Mouse (Mus musculus): Measurements from ENCODE around the gene Mrpl45.
"Not testable (repeated sequence)": the region's sequence is repeated elsewhere in the genome, so short reads cannot be mapped to it uniquely, and the experiment has no call there.

Mrpl45 gene

GRCm38 (mm10) chr11:97315504-97316503 lies at the start of gene Mrpl45:
TSS of gene Mrpl45 (plus strand) at chr11:97315716.
- DNase-seq (ENCODE audit: low spot score in 2 of 2) = peak; percentile 97 to 100

GRCm38 (mm10) chr11:97266544-97266943 lies 49.0 kb upstream of the Mrpl45 start:
- DNase-seq (ENCODE audit: low spot score in 2 of 2) = not testable (repeated sequence)

GRCm38 (mm10) chr11:97270004-97270403 lies 45.5 kb upstream of the Mrpl45 start:
- not testable (repeated sequence) for DNase-seq (ENCODE audit: low spot score in 2 of 2)

- no peak for DNase-seq (ENCODE audit: low spot score in 2 of 2)
Observed at GRCm38 (mm10) chr11:97272835-97273234, 42.7 kb upstream of the Mrpl45 start.

- DNase-seq (ENCODE audit: low spot score in 2 of 2) = no peak
Observed at GRCm38 (mm10) chr11:97273613-97274012, 41.9 kb upstream of the Mrpl45 start.

- not testable (repeated sequence) for DNase-seq (ENCODE audit: low spot score in 2 of 2)
Observed at GRCm38 (mm10) chr11:97274947-97275346, 40.6 kb upstream of the Mrpl45 start.

GRCm38 (mm10) chr11:97275349-97275748 lies 40.2 kb upstream of the Mrpl45 start:
- no peak for DNase-seq (ENCODE audit: low spot score in 2 of 2)

- no peak for DNase-seq (ENCODE audit: low spot score in 2 of 2)
Observed at GRCm38 (mm10) chr11:97276019-97276418, 39.5 kb upstream of the Mrpl45 start.

- no peak for DNase-seq (ENCODE audit: low spot score in 2 of 2)
Observed at GRCm38 (mm10) chr11:97277166-97277565, 38.4 kb upstream of the Mrpl45 start.

GRCm38 (mm10) chr11:97278456-97278855 lies 37.1 kb upstream of the Mrpl45 start:
- no peak for DNase-seq (ENCODE audit: low spot score in 2 of 2)

- DNase-seq (ENCODE audit: low spot score in 2 of 2) = no peak
Observed at GRCm38 (mm10) chr11:97279040-97279404, 36.5 kb upstream of the Mrpl45 start.

- DNase-seq (ENCODE audit: low spot score in 2 of 2) = peak; percentile 54 to 58
Observed at GRCm38 (mm10) chr11:97279405-97280215, 35.9 kb upstream of the Mrpl45 start.

- DNase-seq (ENCODE audit: low spot score in 2 of 2) = peak; percentile 54 to 66
Observed at GRCm38 (mm10) chr11:97280216-97280861, 35.2 kb upstream of the Mrpl45 start, which contains the start of gene Npepps. TSS of gene Npepps (minus strand) at chr11:97280638.

GRCm38 (mm10) chr11:97282179-97282578 lies 33.3 kb upstream of the Mrpl45 start:
- no peak for DNase-seq (ENCODE audit: low spot score in 2 of 2)

GRCm38 (mm10) chr11:97284854-97285253 lies 30.7 kb upstream of the Mrpl45 start:
- no peak for DNase-seq (ENCODE audit: low spot score in 2 of 2)

- DNase-seq (ENCODE audit: low spot score in 2 of 2) = peak in 1 of 2 experiments; percentile 22
Observed at GRCm38 (mm10) chr11:97285852-97286775, 29.4 kb upstream of the Mrpl45 start.

GRCm38 (mm10) chr11:97286973-97287372 lies 28.5 kb upstream of the Mrpl45 start:
- DNase-seq (ENCODE audit: low spot score in 2 of 2) = no peak

- no peak for DNase-seq (ENCODE audit: low spot score in 2 of 2)
Observed at GRCm38 (mm10) chr11:97287643-97288042, 27.9 kb upstream of the Mrpl45 start.

- DNase-seq (ENCODE audit: low spot score in 2 of 2) = no peak
Observed at GRCm38 (mm10) chr11:97289276-97290230, 26.0 kb upstream of the Mrpl45 start.

All from frontal cortex, postnatal 36 days (tissue).